12 mouse cellular contexts compared by ENCODE assay signal in genomic region chr7:25235526-25235925, GRCm38 (mm10). TPM values are rescaled to one million over a fixed set of nuclear protein-coding genes. Genes with fewer than 3 reads are reported as not detected.
A peak's percentile ranks its signal among the peaks of the same experiment; 100 is the strongest.
DNase-seq lines count a peak whose midpoint lies in the region; ATAC-seq and TF ChIP-seq lines count a peak whose summit lies in the region.
"Had no signal": no experiment of that assay in that cellular context is flagged by ENCODE, and none has a peak within 500 bp of the region (broad histone marks: within the 10 kb centered on the region; RNA-seq: fewer than 3 reads in every experiment).

No protein-coding gene starts in this region.

- H3K79me2 ChIP-seq in myocyte (ENCODE audit: control insufficient read depth, insufficient read depth): peaks cover 32% of the 10 kb centered on the region

- H3K4me1 ChIP-seq in heart, embryonic 13.5 days: peaks cover 41% of the 10 kb centered on the region
- peaks cover 12% of the 10 kb centered on the region for H3K4me1 ChIP-seq in heart, embryonic 11.5 days (ENCODE audit: control insufficient read depth, insufficient read depth, low read length)
- H3K4me1 ChIP-seq in midbrain, embryonic 10.5 days: peaks cover 38% of the 10 kb centered on the region
- peaks cover 22% of the 10 kb centered on the region for H3K4me1 ChIP-seq in midbrain, embryonic 16.5 days (ENCODE audit: control insufficient read depth, insufficient read depth, low read length)

- WGBS in heart, embryonic 13.5 days: 92% methylated on average over 5 of the region's 5 CpGs
- WGBS in heart, embryonic 11.5 days (ENCODE audit: insufficient replicate concordance): 89% methylated on average over 5 of the region's 5 CpGs
- WGBS in midbrain, embryonic 10.5 days: 94% methylated on average over 5 of the region's 5 CpGs
- 86% methylated on average over 5 of the region's 5 CpGs for WGBS in midbrain, embryonic 16.5 days

- no peak for TF ChIP-seq POLR2A in myocyte (IDR thresholded peaks at IDR 0.05; ENCODE audit: insufficient read length, low read depth)

- H3K36me3 ChIP-seq in heart, embryonic 13.5 days: peaks cover 52% of the 10 kb centered on the region
- H3K36me3 ChIP-seq in heart, embryonic 11.5 days (ENCODE audit: control insufficient read depth, insufficient read depth, low read length): peaks cover 20% of the 10 kb centered on the region
- peaks cover 53% of the 10 kb centered on the region for H3K36me3 ChIP-seq in midbrain, embryonic 10.5 days
- peaks cover 16% of the 10 kb centered on the region for H3K36me3 ChIP-seq in midbrain, embryonic 16.5 days (ENCODE audit: control insufficient read depth, insufficient read depth, low read length)
- peaks cover 10% of the 10 kb centered on the region for H3K36me3 ChIP-seq in myocyte (ENCODE audit: control insufficient read depth, insufficient read depth)

- ATAC-seq in heart, embryonic 13.5 days (ENCODE audit: extremely low read depth, insufficient number of reproducible peaks, low FRiP score, low TSS enrichment): no peak
- ATAC-seq in heart, embryonic 11.5 days (replicated peaks; ENCODE audit: insufficient number of reproducible peaks, low FRiP score, low TSS enrichment): no peak
- ATAC-seq in midbrain, embryonic 16.5 days: no peak
- no peak for ATAC-seq in granulocyte monocyte progenitor cell, adult 5-6 weeks (replicated peaks; ENCODE audit: poor library complexity, severe bottlenecking)
- ATAC-seq: activated CD4-positive, CD25-positive, alpha-beta regulatory T cell, adult 4 months had no signal

- H3K27me3 ChIP-seq in heart, embryonic 13.5 days (replicated peaks): no peaks in the 10 kb centered on the region
- H3K27me3 ChIP-seq in heart, embryonic 11.5 days (ENCODE audit: control insufficient read depth, insufficient read depth, low read length): no peaks in the 10 kb centered on the region
- no peaks in the 10 kb centered on the region for H3K27me3 ChIP-seq in midbrain, embryonic 10.5 days (ENCODE audit: low read depth, poor library complexity, severe bottlenecking)
- no peaks in the 10 kb centered on the region for H3K27me3 ChIP-seq in midbrain, embryonic 16.5 days (ENCODE audit: control insufficient read depth, insufficient read depth, low read depth, low read length)
- no peaks in the 10 kb centered on the region for H3K27me3 ChIP-seq in myocyte (ENCODE audit: control insufficient read depth, insufficient read depth, insufficient read length)

- peak overlapping the region; percentile 79; the same call in 1 of the 2 replicates for H3K4me3 ChIP-seq in heart, embryonic 13.5 days
- no peak overlapping the region for H3K4me3 ChIP-seq in heart, embryonic 11.5 days (ENCODE audit: low read depth, low read length)
- peak overlapping the region; percentile 98; the same call in 1 of the 2 replicates for H3K4me3 ChIP-seq in midbrain, embryonic 10.5 days
- no peak overlapping the region for H3K4me3 ChIP-seq in midbrain, embryonic 16.5 days (ENCODE audit: low read depth, low read length)
- no peak overlapping the region for H3K4me3 ChIP-seq in myocyte

- no peaks in the 10 kb centered on the region for H3K9me3 ChIP-seq in heart, embryonic 13.5 days
- H3K9me3 ChIP-seq in heart, embryonic 11.5 days (replicated peaks; ENCODE audit: control insufficient read depth, low read length): no peaks in the 10 kb centered on the region
- no peaks in the 10 kb centered on the region for H3K9me3 ChIP-seq in midbrain, embryonic 10.5 days (replicated peaks)
- H3K9me3 ChIP-seq in midbrain, embryonic 16.5 days (replicated peaks; ENCODE audit: control insufficient read depth, low read length, poor library complexity, severe bottlenecking): no peaks in the 10 kb centered on the region

- H3K27ac ChIP-seq in heart, embryonic 13.5 days (replicated peaks): no peak overlapping the region
- no peak overlapping the region for H3K27ac ChIP-seq in heart, embryonic 11.5 days (ENCODE audit: low read depth, low read length)
- H3K27ac ChIP-seq in midbrain, embryonic 10.5 days (replicated peaks): no peak overlapping the region
- H3K27ac ChIP-seq in midbrain, embryonic 16.5 days (ENCODE audit: low read length): no peak overlapping the region

- DNase-seq in adrenal gland, postnatal 14 days: peak; percentile 2
- DNase-seq in adrenal gland, postnatal 36 days: no peak
- DNase-seq in midbrain, embryonic 10.5 days (ENCODE audit: low spot score): no peak
- DNase-seq: heart, postnatal 10 days; lung, postnatal 36 days; right cerebral cortex, postnatal 4 days had no signal

- H3ac ChIP-seq in myocyte (ENCODE audit: control insufficient read depth, insufficient read length): no peak overlapping the region

- H3K9ac ChIP-seq in heart, embryonic 13.5 days: peak overlapping the region; percentile 97; the same call in 1 of the 2 replicates
- no peak overlapping the region for H3K9ac ChIP-seq in heart, embryonic 11.5 days (ENCODE audit: low read depth, low read length)
- no peak overlapping the region for H3K9ac ChIP-seq in midbrain, embryonic 16.5 days (ENCODE audit: low read depth, low read length)

- 0 out of 2 replicates have a peak overlapping the region, but pooled peaks have one; percentile 86 for H3K4me2 ChIP-seq in heart, embryonic 13.5 days
- no peak overlapping the region for H3K4me2 ChIP-seq in heart, embryonic 11.5 days
- H3K4me2 ChIP-seq in midbrain, embryonic 16.5 days (ENCODE audit: low read length): no peak overlapping the region
- peak overlapping the region; percentile 76 for H3K4me2 ChIP-seq in myocyte (ENCODE audit: low read depth)

TF ChIP-seq in myocyte, 11 proteins besides CTCF, POLR2A, EP300 and RAD21:
- TF ChIP-seq TCF12 (IDR thresholded peaks at IDR 0.05; ENCODE audit: insufficient read depth, poor library complexity, severe bottlenecking): no peak
- peak; percentile 7 for TF ChIP-seq POLR2AphosphoS2 (IDR thresholded peaks at IDR 0.05; ENCODE audit: insufficient read length, low read depth)
TF ChIP-seq in myocyte: peak in this region for 1.

RNA-seq across cellular contexts. Expression of gene Gsk3a, which starts 2.1 kb away (rescaled TPM):
- 96.8 and 104 TPM in 2 replicates for total RNA-seq in adrenal gland, postnatal 14 days (2021)
- 10 to 100 TPM; 93.3 to 96.7 TPM for total RNA-seq in adrenal gland, postnatal 36 days (2021)
- 7.8 and 8.2 TPM in 2 replicates for polyA plus RNA-seq in heart, embryonic 13.5 days (2015; fragmentation: Nextera tagmentation; extraction: Ambion mirVana)
- 10.4 and 11.6 TPM in 2 replicates for polyA plus RNA-seq in heart, embryonic 11.5 days (2014; fragmentation: Nextera tagmentation; extraction: Ambion mirVana)
- 9.3 and 10.5 TPM in 2 replicates for polyA plus RNA-seq in midbrain, embryonic 10.5 days (2016; fragmentation: Nextera tagmentation; extraction: Ambion mirVana)
- polyA plus RNA-seq in midbrain, embryonic 16.5 days (2015; fragmentation: Nextera tagmentation; extraction: Ambion mirVana): 16.2 and 17.8 TPM in 2 replicates
- 69.4 TPM for polyA plus RNA-seq in myocyte (2012; fragmentation: generic; extraction: Trizol)
- total RNA-seq in granulocyte monocyte progenitor cell, adult 5-6 weeks (2014; fragmentation: Nextera tagmentation): 76.4 and 110 TPM in 2 replicates
- total RNA-seq in granulocyte monocyte progenitor cell, adult 5-6 weeks (2017): 41.8 and 45.8 TPM in 2 replicates

RNA-seq across cellular contexts. Expression of gene Zfp526, which starts 14.3 kb away (rescaled TPM):
- total RNA-seq in adrenal gland, postnatal 14 days (2021): 9.0 and 11.6 TPM in 2 replicates
- total RNA-seq in adrenal gland, postnatal 36 days (2021): 1 to 10 TPM; 9.3 to 9.4 TPM
- polyA plus RNA-seq in heart, embryonic 13.5 days (2015; fragmentation: Nextera tagmentation; extraction: Ambion mirVana): 2.1 TPM in 2 replicates
- 2.3 and 2.7 TPM in 2 replicates for polyA plus RNA-seq in heart, embryonic 11.5 days (2014; fragmentation: Nextera tagmentation; extraction: Ambion mirVana)
- 2.7 and 2.8 TPM in 2 replicates for polyA plus RNA-seq in midbrain, embryonic 10.5 days (2016; fragmentation: Nextera tagmentation; extraction: Ambion mirVana)
- polyA plus RNA-seq in midbrain, embryonic 16.5 days (2015; fragmentation: Nextera tagmentation; extraction: Ambion mirVana): 1.7 TPM in 2 replicates
- 5.6 TPM for polyA plus RNA-seq in myocyte (2012; fragmentation: generic; extraction: Trizol)
- total RNA-seq in granulocyte monocyte progenitor cell, adult 5-6 weeks (2014; fragmentation: Nextera tagmentation): 9.8 and 10.0 TPM in 2 replicates
- 4.9 and 5.2 TPM in 2 replicates for total RNA-seq in granulocyte monocyte progenitor cell, adult 5-6 weeks (2017)

RNA-seq across cellular contexts. Expression of gene Erf, which starts 15.0 kb away (rescaled TPM):
- total RNA-seq in adrenal gland, postnatal 14 days (2021): 29.7 and 34.4 TPM in 2 replicates
- 10 to 100 TPM; 25.4 to 40.9 TPM for total RNA-seq in adrenal gland, postnatal 36 days (2021)
- 11.2 and 14.3 TPM in 2 replicates for polyA plus RNA-seq in heart, embryonic 13.5 days (2015; fragmentation: Nextera tagmentation; extraction: Ambion mirVana)
- polyA plus RNA-seq in heart, embryonic 11.5 days (2014; fragmentation: Nextera tagmentation; extraction: Ambion mirVana): 20.5 and 25.0 TPM in 2 replicates
- polyA plus RNA-seq in midbrain, embryonic 10.5 days (2016; fragmentation: Nextera tagmentation; extraction: Ambion mirVana): 6.9 and 7.3 TPM in 2 replicates
- 2.3 and 2.8 TPM in 2 replicates for polyA plus RNA-seq in midbrain, embryonic 16.5 days (2015; fragmentation: Nextera tagmentation; extraction: Ambion mirVana)
- 42.5 TPM for polyA plus RNA-seq in myocyte (2012; fragmentation: generic; extraction: Trizol)
- 10.5 and 10.7 TPM in 2 replicates for total RNA-seq in granulocyte monocyte progenitor cell, adult 5-6 weeks (2014; fragmentation: Nextera tagmentation)
- total RNA-seq in granulocyte monocyte progenitor cell, adult 5-6 weeks (2017): 5.3 and 6.0 TPM in 2 replicates

RNA-seq across cellular contexts. Expression of gene Dedd2, which starts 15.1 kb away (rescaled TPM):
- total RNA-seq in adrenal gland, postnatal 14 days (2021): 17.4 and 17.9 TPM in 2 replicates
- total RNA-seq in adrenal gland, postnatal 36 days (2021): 10 to 100 TPM; 16.7 to 17.7 TPM
- 5.3 and 6.6 TPM in 2 replicates for polyA plus RNA-seq in heart, embryonic 13.5 days (2015; fragmentation: Nextera tagmentation; extraction: Ambion mirVana)
- polyA plus RNA-seq in heart, embryonic 11.5 days (2014; fragmentation: Nextera tagmentation; extraction: Ambion mirVana): 5.3 and 6.7 TPM in 2 replicates
- 8.4 TPM in 2 replicates for polyA plus RNA-seq in midbrain, embryonic 10.5 days (2016; fragmentation: Nextera tagmentation; extraction: Ambion mirVana)
- polyA plus RNA-seq in midbrain, embryonic 16.5 days (2015; fragmentation: Nextera tagmentation; extraction: Ambion mirVana): 14.1 and 14.6 TPM in 2 replicates
- polyA plus RNA-seq in myocyte (2012; fragmentation: generic; extraction: Trizol): 8.8 TPM
- total RNA-seq in granulocyte monocyte progenitor cell, adult 5-6 weeks (2014; fragmentation: Nextera tagmentation): 13.5 and 22.0 TPM in 2 replicates
- total RNA-seq in granulocyte monocyte progenitor cell, adult 5-6 weeks (2017): 16.9 and 18.4 TPM in 2 replicates

RNA-seq across cellular contexts. Expression of gene Cic, which starts 32.0 kb away (rescaled TPM):
- 115 and 127 TPM in 2 replicates for total RNA-seq in adrenal gland, postnatal 14 days (2021)
- 100 to 1,000 TPM in 1 of 2 experiments, 10 to 100 TPM in 1; 94.8 to 116 TPM for total RNA-seq in adrenal gland, postnatal 36 days (2021)
- 22.9 and 23.4 TPM in 2 replicates for polyA plus RNA-seq in heart, embryonic 13.5 days (2015; fragmentation: Nextera tagmentation; extraction: Ambion mirVana)
- 25.0 and 31.5 TPM in 2 replicates for polyA plus RNA-seq in heart, embryonic 11.5 days (2014; fragmentation: Nextera tagmentation; extraction: Ambion mirVana)
- polyA plus RNA-seq in midbrain, embryonic 10.5 days (2016; fragmentation: Nextera tagmentation; extraction: Ambion mirVana): 18.5 and 21.7 TPM in 2 replicates
- 33.8 and 38.8 TPM in 2 replicates for polyA plus RNA-seq in midbrain, embryonic 16.5 days (2015; fragmentation: Nextera tagmentation; extraction: Ambion mirVana)
- polyA plus RNA-seq in myocyte (2012; fragmentation: generic; extraction: Trizol): 65.8 TPM
- total RNA-seq in granulocyte monocyte progenitor cell, adult 5-6 weeks (2014; fragmentation: Nextera tagmentation): 130 and 136 TPM in 2 replicates
- 25.1 and 31.3 TPM in 2 replicates for total RNA-seq in granulocyte monocyte progenitor cell, adult 5-6 weeks (2017)

Comparison
In these comparisons a context has a peak if more than half of its experiments do, and no peak if none do; other contexts are left out.
1. H3K4me2 ChIP-seq: peak in heart, embryonic 13.5 days (single experiment) and myocyte (single experiment); none in heart, embryonic 11.5 days (single experiment) and midbrain, embryonic 16.5 days (single experiment).
2. H3K4me3 ChIP-seq: peak in heart, embryonic 13.5 days (single experiment) and midbrain, embryonic 10.5 days (single experiment); none in heart, embryonic 11.5 days (single experiment), midbrain, embryonic 16.5 days (single experiment) and myocyte (single experiment).